Mouse (Mus musculus) right cerebral cortex, postnatal 10 days (tissue): ENCODE results near the gene BC051665.
A peak's percentile ranks its signal among the peaks of the same experiment; 100 is the strongest.

ENCODE experiments used
- DNase-seq, 2 experiments: peaks; one replicate each; pipeline ENCODE4 v3.0.0; 2021; ENCODE audit warnings: low spot score in 2 of 2

BC051665 gene

DNA sequence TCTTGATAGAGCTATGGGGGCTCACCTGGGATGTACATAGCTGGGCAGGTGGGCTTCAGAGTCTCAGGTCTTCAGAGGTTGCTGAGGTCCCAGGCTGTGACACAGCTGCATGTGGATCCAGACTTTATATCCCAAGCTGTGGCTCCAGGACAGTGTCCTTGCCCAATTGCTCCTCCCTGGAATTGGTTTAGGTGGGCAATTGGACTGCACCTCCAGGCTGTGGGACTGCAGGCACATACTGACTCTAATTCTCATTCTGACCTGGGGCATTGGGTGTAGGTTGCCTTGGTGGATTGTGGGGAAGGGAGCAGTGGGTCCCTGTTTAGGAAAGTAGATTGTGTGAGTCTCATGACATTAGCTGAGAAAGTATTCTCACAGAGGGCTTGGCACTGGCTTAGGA lies at the start of gene BC051665:
Gene BC051665 (minus strand): TSS at position 101 of the 400 bp plus-strand sequence.
- no peak for DNase-seq

DNA sequence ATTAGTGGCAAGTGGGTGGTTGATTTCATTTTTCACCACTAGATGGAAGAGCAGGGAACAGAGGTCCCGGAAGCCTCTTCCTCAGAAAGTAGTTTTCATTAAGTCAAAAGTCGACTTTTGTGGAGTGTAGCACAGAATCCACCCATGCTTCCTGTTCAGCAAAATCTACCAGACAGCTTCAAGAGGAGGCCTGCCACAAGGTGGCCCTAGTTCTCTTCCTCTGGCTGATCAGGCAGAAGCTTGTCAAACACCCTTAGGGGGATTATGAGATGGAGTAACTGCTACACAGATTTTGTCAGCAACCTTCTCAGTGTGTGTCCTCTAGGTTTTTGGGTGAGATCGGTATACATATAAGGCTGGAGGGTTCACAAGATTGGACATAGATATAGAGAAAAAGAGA lies 39.9 kb upstream of the BC051665 start:
- DNase-seq: no peak

DNA sequence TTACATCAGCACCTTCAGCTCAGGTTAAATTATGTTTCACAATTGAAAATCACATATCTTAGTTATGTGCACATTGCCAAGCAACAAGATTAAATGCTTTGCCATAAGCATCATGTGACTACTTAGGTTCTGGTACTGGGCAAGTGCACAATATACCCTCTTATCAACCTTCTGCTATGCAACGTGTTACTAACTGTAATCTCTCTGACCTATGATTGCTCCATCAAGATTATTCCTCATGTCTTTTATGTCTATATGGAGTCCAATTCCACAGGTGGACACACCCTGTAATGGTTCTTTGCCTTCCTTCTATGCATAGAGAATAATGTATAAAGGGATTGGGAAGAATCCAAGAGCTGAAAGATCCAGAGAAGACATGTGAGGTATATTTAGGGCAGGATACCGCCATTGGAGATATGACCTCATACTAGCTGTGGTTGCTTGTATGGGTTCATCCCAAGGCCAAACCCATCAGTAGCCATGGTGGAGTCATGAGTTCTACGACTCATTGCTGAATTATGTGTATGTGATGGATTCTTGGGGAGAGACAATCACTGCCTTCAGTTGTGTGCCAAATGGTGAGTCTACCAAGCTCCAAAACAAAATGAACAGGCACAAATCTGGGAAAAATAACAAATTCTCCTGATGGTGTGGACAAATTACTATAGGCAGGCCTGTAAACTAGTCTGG lies 34.5 kb upstream of the BC051665 start:
- no peak for DNase-seq

DNA sequence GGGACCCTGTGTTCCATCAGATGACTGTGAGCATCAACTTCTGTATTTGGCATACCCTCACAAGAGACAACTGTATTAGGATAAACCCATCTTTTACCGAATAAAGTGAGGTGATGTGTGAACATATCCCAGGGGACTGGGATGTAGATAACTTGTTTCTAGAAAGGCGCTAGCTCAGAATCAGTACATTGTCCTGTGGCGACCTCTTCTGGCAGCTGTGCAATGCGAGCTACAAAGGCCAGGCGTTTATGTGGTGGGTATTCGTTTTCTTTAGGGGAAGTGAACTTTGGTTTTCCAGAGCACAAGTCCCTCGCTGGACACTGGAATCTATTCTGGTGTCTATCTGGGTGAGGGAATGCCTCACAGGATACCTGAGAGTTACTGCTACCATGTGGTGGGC lies 33.3 kb upstream of the BC051665 start:
- peak; percentile 28 to 62 for DNase-seq

DNA sequence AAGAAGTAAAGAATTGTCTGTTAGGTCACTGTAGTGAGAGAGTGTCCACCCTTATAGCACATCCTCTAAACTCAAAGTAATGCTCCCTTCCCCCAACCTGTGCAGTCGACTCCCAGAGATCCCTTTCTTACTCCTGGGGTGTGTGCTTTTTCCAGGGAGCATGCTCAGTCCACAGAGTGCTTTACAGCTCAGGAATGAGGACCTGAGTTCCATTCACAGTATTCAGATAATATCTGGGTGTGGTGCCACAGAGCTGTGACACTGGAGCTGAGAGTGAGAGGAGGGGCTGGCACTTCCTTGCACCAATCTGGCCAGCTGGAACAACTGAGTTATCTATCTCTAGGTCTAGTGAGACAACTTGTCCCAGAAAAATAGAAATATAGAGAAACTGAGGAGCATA lies 27.6 kb upstream of the BC051665 start:
- DNase-seq: no peak

DNA sequence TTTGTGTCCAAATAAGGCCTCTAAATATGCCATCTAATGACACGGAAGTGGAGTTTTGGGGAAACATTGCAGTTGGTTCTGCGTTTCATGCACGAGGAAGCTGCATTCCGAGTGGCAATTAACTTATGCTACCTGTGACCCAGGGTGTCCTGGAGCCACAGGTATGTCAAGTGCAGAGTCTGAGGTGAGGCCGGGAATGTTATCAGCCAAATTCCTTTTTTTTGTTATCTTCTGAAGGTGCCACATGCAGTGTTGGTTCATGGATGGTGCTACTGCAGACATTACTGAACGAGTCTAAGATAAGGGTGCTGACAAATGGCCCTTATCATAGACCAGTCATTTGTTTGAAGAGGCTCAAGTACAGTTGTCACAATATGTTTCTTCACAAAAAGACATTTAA lies 26.6 kb upstream of the BC051665 start:
- no peak for DNase-seq

DNA sequence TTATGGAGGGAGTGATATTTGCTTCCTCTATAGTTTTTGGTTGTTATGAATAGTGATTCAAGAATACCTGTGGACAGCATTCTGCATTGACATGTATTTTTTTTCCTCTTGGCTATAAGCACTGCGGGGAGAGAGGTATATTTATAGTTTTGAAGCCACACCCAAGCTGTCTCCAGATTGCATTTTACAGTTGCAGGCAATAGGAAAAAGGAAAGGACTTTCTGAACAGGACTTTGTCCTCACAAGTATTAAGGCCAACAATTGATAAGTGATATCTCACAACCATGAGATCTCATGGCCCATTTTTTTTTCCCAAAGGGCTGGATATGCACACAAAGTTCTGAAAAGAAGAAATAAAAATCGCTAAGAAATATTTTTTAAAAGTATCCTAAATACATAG lies 23.5 kb upstream of the BC051665 start:
- no peak for DNase-seq

DNA sequence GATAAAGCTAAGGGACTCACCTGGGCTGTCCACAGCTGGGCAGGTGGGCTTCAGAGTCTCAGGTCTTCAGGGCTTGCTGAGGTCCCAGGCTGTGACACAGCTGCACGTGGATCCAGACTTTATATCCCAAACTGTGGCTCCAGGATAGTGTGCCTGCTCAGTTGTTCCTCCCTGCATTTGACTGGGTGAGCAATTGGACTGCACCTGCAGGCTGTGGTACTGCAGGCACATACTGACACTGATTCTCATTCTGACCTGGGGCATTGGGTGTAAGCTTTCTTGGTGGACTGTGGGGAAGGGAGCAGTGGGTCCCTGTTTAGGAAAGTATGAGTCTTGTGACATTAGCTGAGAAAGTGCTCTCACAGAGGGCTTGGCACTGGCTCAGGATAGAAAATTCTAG lies 16.6 kb upstream of the BC051665 start, which contains the start of gene Ctsll3:
Gene Ctsll3 (minus strand): TSS at position 101 of the 400 bp plus-strand sequence.
- DNase-seq: no peak

DNA sequence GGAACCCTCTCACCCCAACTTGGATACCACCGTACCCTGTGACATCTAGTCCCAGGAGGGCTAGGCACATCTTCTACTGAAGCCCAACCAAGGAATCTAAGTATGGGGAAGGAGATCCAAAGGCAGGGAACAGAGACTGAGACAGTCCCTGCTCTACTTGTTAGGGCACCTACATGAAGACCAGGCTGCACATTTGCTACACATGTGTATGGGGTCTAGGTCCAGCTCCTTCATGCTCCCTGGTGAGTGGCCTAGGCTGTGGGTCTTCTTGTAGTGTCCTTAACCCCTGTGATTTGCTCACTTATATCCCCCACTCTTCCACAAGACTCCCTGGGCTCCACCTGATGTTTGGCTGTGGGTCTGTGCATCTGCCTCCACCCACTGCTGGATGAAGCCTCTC lies 3.3 kb upstream of the BC051665 start:
- no peak for DNase-seq

DNA sequence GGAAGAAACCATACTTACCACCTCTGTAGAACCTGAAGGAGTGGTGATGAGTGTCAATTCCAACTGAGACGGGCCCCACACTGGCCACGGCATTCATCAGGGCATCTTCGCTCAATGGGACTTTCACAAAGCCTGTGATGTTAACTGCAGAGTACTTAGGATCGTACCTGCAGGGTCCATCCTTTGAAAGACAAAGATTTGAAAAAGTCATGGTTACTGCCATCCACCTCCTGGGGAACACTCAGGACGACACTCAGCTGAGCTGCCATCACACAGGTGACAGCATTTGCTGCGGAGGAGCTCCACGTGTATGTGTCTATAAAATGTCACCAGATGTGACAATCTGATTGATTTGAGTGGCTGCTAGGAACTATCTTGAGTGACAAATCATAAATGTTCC lies 2.9 kb downstream of the BC051665 start:
- no peak for DNase-seq

DNA sequence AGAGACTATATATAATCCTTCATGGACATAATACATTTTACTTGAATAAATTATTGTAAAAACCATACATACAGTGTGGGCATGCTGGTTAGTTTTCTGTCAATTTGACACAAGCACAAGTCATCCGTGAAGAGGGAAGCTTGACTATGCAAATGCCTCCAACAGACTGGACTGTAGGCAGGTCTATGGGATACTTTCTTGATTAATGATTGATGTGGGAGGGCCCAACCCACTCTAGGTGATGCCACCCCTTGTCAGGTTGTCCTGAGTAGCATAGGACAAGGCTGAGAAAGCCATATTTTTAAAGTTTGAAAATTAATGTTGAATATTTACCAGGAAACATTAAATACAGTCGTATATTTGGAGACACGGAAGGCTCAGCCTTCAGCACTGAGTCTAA lies 5.6 kb downstream of the BC051665 start:
- no peak for DNase-seq

DNA sequence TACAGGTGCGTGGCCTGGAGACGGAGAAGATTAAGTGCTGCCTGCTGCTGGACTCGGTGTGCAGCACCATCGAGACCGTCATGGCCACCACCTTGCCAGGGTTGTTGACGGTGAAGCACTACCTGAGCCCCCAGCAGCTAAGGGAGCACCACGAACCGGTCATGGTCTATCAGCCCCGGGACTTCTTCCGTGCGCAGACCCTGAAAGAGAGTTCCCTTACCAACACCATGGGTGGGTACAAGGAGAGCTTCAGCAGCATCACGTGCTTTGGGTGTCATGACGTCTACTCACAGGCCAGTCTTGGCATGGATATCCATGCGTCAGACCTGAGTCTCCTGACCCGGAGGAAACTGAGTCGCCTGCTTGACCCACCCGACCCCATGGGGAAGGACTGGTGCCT lies 25.0 kb downstream of the BC051665 start:
- no peak for DNase-seq

DNA sequence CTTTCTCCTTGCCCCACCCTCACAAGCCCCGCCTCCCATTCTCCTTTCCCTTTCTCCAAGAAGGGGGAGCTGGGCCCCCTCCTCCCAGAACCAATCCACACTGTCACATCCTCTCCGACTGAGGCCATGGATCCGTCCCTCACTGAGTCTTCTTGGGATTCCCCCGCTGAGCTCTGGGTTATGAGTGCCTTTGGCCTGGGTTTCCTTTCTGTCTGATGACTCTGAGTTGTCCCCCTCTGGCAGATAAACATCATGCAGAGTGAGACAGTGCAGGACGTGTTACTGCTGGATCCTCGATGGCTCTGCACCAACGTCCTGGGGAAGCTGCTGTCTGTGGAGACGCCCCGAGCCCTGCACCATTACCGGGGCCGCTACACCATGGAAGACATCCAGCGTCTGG lies 25.8 kb downstream of the BC051665 start:
- DNase-seq: no peak

DNA sequence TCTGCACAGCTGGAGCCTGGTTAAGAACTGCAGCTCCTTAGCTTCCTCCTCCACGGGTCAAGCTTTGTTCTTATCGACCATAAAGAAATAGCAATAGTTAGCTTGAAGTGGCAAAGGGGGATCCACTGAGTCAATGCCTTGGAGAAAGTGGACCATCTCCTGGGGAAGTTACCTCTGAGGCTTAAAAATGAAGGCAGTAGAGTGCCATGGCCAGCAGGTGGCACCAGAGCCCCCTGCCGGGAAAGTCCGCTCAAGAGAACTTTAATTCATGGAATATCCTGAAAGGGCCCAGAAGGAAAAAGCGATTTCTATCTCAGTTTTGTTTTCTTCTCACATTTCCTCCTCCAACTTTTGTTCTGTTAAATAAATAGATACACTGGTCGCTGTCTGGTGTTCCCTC lies 27.0 kb downstream of the BC051665 start:
- DNase-seq: peak in 1 of 2 experiments; percentile 72

DNA sequence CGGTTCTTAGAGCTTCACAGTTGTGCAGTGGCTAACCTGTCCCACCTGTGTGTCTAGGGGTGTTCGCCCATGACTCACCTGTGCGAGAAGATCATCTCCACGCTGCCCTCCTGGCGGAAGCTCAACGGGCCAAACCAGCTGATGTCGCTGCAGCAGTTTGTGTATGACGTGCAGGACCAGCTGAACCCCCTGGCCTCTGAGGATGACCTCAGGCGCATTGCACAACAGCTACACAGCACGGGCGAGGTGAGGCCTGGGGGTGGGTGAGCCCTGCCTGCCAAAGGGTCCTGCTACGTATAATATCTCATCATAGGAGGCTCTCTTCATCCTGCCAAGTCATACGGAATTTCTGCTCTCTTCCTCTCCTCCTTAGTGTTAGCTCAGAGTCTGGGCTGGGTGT lies 28.9 kb downstream of the BC051665 start:
- DNase-seq: no peak

DNA sequence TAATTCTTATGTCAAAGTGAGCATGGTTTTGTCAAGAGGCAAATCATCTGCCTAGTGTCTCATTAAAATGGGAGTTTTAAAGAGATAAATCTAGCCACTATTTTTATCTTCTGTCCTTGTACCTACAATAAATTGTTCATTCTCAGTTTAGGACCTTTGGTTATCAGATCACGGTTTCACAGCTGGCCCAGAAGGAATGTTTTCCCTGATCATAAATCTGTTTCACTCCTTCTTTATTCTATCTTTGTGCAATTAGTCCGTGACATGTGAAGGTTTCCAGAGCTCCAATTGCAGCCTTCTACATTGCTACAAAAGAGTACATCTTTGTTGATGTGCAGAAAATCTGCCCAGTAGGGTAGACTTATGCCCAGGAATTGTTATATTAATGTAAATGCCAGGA lies 30.9 kb downstream of the BC051665 start:
- no peak for DNase-seq

DNA sequence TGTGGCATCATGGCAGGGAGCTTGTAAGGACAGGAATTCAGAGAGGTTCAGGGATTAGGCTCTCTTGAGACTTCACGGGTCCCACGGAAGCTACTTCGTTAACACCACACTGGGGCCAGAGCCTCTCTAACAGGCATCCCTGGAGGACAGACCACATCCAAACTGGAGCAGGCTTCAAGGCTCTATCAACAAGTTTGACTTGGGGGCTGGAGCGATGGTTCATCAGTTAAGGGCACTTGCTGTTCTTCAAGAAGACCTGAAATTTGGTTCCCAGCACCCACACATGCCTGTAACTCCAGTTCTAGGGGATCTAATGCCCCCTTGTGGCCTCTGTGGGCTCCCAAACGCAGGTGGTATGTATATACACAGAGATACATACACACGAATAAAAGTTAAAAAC lies 32.9 kb downstream of the BC051665 start:
- DNase-seq: peak in 1 of 2 experiments; percentile 15

DNA sequence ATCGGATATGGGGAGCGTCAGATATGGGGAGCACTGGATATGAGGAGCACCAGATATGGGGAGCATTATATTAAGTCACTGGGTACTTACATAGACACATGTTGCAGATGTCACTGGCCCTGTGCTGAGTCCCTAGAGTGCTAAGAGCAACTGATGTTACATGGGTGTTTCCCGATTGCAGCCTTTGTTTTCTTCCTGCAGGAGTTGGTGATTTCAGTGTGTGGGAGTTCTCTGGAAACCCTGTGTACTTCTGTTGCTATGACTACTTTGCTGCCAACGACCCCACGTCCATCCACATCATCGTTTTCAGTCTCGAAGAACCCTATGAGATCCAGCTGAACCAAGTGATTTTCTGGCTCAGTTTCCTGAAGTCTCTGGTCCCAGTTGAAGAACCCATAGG lies 35.2 kb downstream of the BC051665 start:
- no peak for DNase-seq

DNA sequence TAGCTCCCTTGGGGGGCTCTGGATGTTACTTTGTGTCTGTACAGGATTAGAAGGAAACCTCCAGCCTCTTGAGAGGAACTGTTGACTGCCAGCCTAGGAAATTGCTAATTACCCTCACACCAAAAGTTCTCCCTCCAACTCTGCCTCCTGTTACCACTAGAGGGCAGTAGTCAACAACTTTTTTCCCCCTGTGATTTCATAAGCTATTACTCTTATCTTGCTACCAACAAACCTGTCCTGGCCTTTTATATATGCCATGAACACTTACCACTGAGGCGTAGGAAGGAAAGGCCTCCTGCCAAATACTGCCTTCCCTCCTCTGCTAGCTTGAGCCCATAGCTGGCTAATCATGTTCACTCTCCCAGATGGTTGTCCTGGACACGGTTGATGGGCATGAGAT lies 37.6 kb downstream of the BC051665 start:
- no peak for DNase-seq

DNA sequence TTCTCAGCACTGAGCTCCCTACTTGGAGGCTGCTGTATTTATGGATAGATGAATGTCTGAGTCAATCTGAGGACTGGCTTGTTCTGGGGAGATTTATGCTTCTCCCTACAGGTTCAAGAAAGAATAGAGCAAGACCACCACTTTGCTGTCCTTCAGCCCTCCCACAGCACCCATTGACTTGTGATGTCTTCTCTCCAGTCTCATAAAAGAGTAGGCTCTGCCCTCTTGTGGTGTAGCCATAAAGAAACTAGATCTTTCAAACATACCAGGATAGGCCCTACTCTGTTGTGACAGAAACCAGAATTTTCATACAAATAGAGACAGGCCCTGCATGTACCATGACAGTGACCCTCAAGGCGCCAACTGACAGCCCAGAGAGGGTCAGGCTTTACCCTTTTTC lies 39.0 kb downstream of the BC051665 start:
- DNase-seq: no peak

DNA sequence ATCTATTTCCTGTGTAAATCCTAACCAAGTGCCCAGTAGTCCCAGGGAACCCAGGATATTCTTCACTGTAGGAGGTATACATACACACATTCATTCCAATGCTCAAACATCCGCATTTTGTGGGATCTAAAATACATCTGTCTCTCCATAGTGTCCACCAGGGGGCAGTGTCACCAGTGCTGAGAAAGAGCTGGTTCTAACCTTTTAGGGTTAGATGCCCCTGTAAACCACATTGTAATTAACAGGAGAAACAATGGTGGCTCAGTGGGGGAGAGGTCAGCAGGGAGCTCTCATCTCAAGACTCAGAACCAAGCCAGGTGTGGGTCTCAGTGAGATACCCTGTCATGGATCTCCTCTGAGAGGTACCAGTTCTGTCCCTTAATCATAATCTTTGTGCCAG lies 39.9 kb downstream of the BC051665 start:
- no peak for DNase-seq

DNA sequence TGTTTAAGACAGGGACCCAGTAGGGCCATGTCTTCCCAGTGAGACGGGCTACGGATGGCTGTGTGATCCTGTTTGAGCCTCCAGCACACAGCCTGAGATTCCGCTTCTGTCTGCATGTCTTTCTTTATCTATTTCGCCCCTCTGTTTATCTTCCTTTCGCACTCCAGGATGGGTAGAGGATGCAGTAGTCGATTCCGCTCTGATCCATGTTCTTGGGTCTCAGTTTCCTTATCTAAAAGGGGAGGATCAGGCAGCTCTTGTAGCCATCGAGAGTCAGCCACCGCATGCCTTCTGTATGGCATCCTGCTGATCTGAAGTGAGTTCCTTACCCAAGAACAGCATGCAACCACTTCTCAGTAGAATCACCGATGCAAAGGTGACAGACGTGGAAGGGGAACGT lies 40.8 kb downstream of the BC051665 start:
- no peak for DNase-seq

DNA sequence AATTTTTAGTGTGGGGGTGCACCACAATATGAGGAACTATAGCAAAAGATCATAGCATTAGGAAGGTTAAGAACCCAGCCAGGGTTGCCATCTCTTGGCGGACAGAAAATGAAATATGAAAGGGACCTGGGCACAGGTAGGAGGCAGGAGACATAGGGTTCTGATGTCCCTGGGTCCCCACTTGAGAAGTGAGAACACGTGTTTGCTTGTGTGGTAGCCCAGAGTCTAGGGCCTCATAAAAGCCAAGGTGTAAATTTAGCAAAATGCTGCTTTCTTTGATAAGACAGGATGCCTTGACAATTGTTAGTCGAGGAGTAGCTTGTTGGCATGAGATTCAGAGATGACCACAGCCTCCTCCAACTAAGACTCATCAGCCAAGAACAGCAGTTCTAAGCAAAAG lies 41.4 kb downstream of the BC051665 start:
- no peak for DNase-seq

DNA sequence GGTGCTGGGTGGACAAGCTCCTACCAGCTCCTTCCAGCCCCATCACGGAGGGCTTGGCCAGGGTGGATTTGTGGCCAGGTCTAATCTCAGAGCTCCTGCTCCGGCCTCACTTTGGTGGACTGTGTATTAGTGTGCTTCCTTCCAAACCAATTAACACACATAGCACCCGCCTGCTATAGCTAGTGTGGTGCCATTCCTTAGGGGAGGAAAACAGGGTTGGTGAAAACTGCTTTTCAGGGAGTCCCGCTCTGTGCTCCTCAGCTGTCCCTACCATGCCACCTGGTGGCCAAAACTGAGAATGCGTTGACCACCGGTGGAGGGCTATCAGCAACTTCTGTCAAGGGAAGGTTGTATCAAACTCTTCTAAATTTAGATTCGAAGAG lies 42.1 kb downstream of the BC051665 start:
- DNase-seq: peak; percentile 85 to 90
